Mouse (Mus musculus): Measurements from ENCODE around the gene Cdc42ep4.

Cdc42ep4 gene

DNA sequence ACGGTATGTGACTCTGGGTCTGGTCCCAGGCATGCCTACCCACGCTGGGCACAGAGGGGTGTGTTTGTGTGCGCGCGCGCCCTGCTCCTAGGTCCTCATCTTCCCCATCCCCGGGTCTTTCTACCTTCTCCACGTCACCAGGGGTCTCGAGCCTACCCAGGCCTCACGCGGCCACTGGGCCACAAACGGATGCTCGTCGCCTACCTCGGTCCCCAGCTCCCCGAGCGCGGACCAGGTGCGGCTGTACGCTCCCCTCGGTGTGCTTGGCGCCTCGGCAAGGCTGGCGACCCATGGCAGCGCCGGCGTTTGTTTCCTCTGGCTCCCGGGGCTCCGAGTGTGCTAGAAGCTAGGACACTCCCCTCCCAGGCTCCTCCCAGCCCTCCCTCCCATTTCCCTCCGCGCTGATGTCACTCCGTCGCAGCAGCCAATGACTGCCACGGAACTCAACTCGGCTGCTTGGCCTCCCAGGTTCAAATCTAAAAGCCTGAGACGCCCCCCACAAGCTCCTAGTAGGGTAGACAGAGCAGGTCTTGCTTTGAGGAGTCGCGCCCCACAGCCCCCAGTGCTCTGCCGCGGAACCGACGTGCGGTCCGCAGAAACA is at the start of gene Cdc42ep4:
TSS of gene Cdc42ep4 (minus strand) at position 398 of the 601 bp plus-strand sequence.
- peak; percentile 55 to 74 for DNase-seq (ENCODE audit: low spot score in 2 of 2)

DNA sequence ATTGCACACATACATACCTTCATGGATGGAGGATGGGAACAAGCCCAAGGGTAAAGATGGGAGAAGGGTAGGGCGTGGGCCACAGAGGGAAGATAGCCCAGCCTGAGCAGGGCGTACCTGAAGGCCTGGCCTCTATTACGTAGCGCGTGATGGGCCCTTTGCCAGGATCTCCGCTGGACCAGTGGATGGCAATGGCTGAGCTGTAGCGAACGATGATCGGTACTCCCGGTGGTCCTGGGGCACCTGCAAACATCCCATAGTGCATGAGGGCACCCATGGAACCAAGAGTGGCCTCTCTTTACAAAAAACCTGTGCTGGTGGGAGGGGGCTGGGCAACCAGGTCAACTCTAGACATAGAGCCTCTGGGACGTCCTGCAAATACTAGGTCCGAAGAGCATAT is 48.3 kb upstream of the Cdc42ep4 start:
- DNase-seq (ENCODE audit: low spot score in 2 of 2), result no peak

GRCm38 (mm10) chr11:113799041-113799447 is 47.4 kb upstream of the Cdc42ep4 start:
- no peak for DNase-seq (ENCODE audit: low spot score in 2 of 2)

- DNase-seq (ENCODE audit: low spot score in 2 of 2), result no peak
These were observed 46.3 kb upstream of the Cdc42ep4 start for GRCm38 (mm10) chr11:113798011-113798410.

DNA sequence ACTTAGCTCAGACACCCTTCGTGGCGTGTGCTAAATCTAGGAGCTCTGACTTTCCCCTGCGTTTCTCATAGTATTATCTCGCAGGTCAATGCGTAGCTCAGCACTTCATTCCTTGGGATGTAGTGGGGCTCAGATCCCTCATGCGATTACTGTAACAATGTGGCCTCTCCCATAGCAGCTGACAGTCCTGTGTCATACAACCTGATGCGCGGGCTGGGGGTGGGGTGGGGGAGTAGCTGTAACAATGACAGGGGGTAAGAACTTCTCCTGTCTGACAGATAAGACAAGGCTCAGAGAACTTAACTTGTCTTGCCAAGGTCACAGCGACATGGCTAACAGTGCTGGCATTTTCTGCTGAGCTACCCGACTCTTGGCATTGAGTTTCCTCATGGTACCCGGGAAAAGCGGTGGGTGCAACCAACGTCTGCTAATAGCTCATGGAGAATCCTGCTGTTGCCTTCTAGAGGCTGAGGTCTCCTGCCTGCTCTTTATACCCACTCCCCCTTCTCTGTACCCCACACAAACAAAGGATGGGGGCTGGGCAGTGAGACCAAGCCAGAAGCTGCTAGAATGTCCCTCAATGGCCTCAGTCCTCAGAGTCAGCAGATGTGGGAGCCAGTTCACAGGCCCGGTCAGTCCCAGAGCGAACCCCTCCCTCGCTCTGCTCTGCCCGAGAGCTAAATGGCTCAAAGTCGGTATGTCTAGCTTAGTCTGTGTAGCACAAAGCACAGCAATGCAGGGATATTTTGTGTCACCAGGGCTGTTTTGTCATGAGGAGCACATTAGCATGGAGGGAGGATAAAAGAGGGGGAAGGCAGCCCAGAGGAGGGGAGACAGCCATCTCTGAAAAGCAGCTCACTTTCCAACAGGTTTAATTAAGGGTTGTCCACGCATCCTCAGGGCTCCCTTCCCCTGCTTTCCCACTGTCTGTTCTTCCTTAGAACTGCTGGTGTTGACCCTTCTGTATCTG is 45.6 kb upstream of the Cdc42ep4 start:
- no peak for DNase-seq (ENCODE audit: low spot score in 2 of 2)

GRCm38 (mm10) chr11:113795846-113796245 is 44.2 kb upstream of the Cdc42ep4 start:
- DNase-seq (ENCODE audit: low spot score in 2 of 2), result no peak

DNA sequence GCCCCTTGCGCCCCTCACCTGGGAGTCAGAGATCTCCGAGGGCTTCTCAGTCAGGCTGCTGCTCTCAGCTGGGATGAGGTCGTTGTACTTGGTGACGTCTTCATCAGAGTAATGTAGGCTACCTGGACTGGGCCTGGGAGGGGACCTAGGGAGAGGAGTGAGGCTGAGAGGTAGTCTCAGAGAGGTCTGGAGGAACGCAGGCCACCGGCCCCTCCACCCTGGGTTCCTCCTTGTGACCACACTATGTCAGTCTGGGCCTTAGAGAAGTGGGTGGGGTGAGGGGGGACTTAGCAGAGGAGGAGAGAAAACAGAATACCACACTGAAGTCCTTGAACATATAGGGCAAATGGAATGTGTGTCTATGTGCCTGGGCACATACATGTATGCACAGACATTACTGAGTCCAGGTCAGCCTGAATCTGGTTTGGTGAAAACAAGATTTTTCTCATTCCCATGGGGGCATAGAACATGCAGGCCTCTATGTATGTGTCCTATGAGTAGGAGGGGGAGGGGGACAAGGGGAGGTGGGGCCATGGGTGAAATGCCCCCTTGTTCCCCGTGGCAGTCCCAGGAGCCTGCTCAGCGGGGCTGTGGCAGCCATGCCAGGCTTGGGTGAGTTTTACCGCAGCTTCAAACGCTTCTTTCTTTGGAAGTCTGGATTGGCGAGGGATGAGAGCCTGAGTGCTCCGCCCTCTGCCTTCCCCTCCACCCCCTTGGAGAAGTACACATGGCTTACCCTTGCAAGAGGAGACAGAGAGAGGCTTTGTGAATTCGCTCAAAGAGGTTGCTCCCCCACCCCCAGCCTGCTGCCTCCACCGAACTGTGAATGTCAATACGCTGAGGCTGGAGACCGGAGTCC is 39.9 kb upstream of the Cdc42ep4 start:
- DNase-seq (ENCODE audit: low spot score in 2 of 2), result no peak

GRCm38 (mm10) chr11:113789101-113789500 is 37.4 kb upstream of the Cdc42ep4 start:
- no peak for DNase-seq (ENCODE audit: low spot score in 2 of 2)

- peak; percentile 36 for DNase-seq (ENCODE audit: low spot score in 2 of 2)
These were observed 36.6 kb upstream of the Cdc42ep4 start for GRCm38 (mm10) chr11:113788183-113788789.

- no peak for DNase-seq (ENCODE audit: low spot score in 2 of 2)
These were observed 35.9 kb upstream of the Cdc42ep4 start for GRCm38 (mm10) chr11:113787432-113788182.

GRCm38 (mm10) chr11:113787009-113787408 is 35.3 kb upstream of the Cdc42ep4 start:
- no peak for DNase-seq (ENCODE audit: low spot score in 2 of 2)

GRCm38 (mm10) chr11:113786395-113786794 is 34.7 kb upstream of the Cdc42ep4 start:
- DNase-seq (ENCODE audit: low spot score in 2 of 2), result no peak

GRCm38 (mm10) chr11:113785406-113786171 is 33.9 kb upstream of the Cdc42ep4 start:
- DNase-seq (ENCODE audit: low spot score in 2 of 2), result no peak

- no peak for DNase-seq (ENCODE audit: low spot score in 2 of 2)
These were observed 33.1 kb upstream of the Cdc42ep4 start for GRCm38 (mm10) chr11:113784656-113785396.

GRCm38 (mm10) chr11:113782496-113782895 is 30.8 kb upstream of the Cdc42ep4 start:
- no peak for DNase-seq (ENCODE audit: low spot score in 2 of 2)

DNA sequence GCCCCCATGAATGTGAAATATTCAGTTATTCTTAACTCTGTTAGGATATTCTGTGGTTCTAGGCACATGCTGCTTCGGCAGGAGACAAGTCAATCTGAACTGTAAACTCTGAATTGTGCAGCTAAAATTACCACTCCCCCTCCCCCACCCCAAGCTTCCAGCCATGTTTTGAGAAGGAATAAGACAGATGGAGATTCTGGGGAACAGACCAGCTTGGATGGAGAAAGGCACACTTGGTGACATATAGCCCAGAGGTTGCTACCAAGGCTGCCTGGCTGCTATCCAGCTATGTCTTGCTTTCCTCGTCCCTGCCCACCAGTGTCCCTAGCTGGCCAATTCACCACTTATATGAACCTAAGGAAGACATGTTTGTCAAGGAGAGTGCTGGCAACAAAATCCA is 30.3 kb upstream of the Cdc42ep4 start:
- DNase-seq (ENCODE audit: low spot score in 2 of 2), result no peak

DNA sequence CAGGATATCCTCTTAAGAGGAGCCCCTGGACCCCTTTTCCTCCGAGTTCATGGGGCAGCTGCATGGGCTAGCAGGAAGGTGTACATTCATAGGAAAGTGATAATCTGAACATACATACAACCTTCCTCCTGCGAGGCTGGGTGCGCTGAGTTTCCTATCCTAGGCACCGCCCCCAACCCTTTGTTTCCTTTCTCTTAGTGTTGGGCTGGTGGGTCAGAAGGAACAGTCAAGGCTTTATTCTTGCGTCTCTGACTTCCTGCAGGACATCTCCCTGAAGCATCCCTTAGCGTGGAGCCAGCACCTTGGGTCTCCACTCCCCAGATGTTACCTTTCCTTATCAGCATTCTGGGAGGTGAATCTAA is 28.0 kb upstream of the Cdc42ep4 start:
- DNase-seq (ENCODE audit: low spot score in 2 of 2), result no peak

GRCm38 (mm10) chr11:113778733-113779679 is 27.3 kb upstream of the Cdc42ep4 start:
- DNase-seq (ENCODE audit: low spot score in 2 of 2), result no peak

Measured in natural killer cell, adult 2 months (primary cell).